Mouse (Mus musculus): Measurements from ENCODE around the gene Bhlhb9.
"Not testable (repeated sequence)": the region's sequence is repeated elsewhere in the genome, so short reads cannot be mapped to it uniquely, and the experiment has no call there.

Gene Bhlhb9

DNA sequence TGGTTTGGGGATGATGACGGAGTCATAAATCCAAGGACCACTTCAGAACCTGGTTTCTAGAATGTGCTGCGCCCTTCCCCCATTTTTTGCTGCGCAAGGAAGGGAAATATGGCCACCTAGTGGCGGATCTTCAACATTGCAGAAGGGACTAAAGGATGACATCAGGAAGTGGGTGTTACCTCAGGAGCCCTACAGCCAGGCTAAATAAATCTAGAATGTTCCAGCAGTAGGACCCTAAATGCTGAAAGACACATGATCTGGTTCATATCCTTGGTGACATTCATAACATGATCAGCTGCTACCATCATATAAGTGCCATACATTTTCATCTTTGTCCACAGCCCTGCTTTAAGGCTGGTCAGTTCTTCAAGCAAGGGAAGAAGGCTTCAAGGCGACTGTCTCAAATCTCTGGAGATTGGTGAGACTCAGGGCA, at the start of gene Bhlhb9:
TSS of gene Bhlhb9 (plus strand) at position 383 of the 433 bp plus-strand sequence.
- DNase-seq, result peak; percentile 23

DNA sequence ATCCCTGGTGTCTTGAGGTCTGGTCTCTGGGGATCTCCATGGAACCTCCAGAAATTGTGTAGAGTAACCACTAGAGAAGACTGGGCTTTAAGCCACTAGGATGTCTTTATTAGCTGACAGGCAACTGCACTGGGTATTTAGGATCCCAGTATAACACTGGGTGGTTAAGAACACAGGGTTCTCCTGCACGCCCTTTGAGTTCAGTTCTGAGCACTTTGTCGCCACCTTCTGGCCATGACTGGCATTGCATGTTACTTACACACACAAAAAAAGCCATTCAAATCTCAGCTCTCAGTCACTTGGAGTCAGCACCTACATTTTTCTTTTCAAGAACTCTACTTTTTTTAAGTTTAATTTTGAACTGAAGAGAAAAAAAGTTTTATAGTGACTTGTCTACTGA, 44.6 kb upstream of the Bhlhb9 start:
- DNase-seq, result peak; percentile 80

DNA sequence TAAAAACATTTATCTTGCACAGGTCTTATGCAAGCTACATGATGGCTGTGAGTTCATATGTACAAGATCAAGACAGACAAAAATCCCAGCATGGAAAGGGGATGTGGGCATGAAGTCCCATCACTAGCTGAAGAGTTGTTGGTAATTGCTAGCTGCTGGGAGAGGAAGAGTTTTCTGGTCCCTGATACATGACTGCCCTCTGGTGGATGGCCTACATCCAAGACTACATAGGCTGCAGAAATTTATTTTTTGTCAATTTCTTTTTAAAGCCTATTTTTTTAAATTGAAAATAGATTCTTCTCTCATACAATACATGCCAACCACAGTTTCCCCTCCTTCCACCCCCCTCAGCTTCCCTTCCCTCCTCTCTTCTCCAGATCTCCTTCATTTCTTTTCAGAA, 35.7 kb upstream of the Bhlhb9 start:
- DNase-seq, result peak; percentile 19

DNA sequence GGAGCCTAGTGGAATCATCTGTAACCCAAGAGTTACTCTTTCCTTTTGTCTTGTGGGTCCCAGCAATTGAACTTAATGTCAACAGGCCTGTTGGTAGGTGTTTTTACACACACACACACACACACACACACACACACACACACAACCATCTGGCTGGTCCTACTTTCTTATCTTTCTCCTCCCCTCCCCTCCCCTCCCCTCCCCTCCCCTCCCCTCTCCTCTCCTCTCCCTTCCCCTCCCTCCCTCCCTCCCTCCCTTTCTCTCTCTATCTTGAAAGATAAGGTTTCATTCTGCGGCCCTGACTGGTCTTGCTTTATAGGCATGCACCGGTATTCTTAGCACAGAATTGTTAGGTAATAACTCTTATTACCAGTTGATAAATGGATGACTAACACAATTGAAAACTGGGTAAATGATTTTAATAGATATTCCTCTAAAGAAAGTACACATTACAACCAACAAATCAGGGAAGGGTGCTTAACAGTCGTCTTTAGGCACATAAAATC, 29.3 kb upstream of the Bhlhb9 start:
- no peak for DNase-seq

DNA sequence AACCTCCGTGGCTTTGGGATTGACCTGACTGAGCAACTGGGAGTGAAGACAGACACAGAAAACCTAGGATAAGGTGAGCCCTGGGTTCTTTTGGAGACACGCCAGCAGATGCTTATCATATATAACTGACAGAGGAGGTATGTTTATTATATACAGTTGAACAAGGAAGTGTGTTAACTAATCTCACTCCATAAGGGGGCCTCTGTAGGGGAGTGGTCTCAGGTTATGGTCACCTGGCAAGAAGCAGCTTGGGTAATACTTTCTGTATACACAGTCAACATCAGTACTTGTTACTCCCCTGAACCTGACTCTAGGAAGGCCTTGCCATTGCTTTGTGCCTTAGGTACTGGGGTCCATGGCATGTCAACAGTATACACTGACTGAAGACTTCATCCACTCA, 28.8 kb upstream of the Bhlhb9 start:
- no peak for DNase-seq

DNA sequence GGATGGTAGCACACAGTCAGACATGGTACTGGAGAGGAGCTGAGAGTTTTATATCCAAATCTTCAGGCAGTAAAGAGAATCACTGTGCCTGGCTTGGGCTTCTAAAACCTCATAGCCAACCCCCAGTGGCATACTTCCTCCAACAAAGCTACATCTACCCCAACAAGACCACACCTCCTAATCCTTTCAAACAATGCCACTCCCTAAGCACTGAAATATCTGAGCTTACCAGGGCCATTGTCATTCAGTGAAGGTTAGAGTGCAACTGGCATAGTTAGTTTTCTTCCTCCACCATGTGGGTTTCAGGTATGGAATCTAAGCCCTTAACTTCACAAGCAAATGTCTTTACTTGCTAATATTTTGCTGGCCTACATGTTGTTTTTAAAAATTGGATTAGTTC, 5.9 kb upstream of the Bhlhb9 start:
- no peak for DNase-seq

DNA sequence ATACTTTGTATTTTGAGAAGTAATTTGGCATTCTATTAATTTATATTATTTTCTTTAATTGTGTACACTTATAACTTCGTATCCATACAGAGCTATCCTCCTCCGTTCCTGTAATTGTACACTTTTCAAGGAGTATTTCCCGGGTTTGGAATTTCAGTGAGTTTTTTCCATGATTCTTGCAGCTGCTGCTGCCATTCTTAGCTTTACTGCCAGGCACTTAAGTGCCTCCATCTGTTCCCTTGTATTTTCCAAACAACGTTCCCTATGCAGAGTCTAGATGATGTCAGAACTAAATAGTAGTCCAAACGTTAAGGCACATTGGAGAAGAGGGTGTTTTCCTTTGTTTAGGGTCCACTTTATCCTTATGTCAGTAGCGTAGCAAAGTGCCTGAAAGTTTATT, 5.1 kb upstream of the Bhlhb9 start:
- no peak for DNase-seq

DNA sequence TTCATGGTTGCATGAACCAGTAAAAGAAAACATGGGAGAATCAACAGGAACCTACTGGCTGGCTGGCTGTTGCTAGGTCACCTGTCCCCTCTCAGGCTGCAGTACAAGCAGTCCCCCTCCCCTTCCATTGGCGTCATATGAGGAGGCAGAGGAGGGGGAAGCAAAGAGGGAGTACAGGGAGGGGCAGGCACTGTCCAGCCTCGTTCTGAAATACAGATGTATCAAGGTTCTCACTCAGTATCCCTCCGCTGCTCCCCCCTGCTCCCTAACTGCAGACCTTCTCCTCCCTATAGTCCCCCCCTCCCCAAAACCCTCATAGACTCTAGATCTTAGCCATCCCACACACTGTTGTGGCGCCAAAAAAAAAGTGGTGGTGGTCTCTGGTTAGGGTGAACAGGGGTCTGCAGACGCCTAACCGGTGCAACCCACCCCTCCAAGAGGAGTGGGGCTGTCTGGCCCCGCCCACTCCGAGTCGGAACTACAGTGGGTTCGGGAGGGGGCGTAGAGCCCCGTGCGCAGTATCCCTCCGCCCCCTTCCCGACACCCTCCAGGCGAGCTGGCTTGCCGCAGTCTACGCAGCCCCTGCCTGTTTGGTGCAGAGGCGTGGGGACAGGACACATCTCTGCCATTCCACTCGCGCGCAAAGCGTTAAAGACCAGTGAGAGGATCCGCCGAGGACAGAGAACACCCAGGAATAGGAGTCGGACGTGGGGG, 1.6 kb upstream of the Bhlhb9 start:
- DNase-seq, result peak; percentile 28

DNA sequence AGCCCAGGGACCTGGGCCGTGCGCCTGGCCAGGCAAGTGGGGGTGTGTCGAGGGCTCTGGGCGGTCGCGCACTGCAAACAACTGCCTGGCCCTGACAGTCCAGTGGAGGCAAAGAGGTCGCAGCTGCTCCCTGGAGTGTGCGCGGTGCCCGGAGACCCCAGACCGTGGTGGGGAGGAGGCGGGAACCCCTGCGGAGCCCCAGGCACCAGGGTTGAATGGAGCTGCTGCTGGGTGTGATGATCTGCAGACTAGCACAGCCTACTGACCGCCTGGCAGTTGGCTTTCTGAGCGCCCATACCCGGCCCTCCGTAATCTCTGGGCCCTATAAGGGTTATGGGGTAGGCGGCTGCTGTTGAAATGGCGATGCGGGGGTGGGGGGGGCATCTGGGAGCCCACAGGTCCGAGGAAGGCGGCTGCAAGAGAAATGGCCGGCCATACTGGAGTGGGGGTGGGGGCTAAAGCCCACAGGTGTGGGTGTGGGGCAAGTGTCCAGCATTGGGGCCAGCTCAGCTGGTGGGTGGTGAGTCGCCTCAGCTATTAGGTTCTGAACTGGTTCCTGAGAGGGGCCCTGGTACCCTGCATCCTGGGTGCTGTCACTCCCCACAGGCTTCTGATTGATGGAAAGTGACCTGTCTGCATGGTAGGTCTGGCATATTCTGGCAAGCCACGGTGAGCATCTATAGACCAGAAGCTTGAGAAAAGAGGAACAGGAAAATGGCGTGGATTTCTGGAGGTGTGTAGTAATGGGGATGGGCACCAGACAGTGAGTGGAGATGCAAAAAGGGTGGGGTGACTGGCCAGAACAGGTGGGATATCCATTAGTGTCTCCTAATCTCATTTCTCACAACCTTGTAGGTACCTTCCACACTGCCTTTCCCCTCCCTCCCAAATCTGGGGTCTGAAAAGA, 836 bp upstream of the Bhlhb9 start:
- DNase-seq, result not testable (repeated sequence)

DNA sequence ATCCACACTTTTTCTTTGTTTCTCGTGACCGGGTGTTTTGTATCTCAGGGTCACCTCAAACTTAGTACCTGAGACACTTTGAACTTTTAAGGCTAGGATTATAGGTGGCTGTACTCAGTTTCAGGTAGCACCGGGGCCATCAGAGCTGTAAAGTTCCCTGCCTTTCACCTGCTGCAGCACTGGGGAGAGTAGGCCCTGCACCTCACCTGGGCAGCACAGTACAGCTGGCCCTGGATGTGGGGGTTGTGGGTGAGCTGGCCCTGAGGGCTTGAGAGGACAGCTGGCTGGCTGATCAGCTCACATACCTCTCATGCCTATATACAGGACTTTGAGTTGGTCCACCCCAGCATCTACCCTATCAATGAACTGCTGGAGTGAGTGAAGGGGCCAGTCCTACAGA, 6.8 kb downstream of the Bhlhb9 start:
- no peak for DNase-seq

DNA sequence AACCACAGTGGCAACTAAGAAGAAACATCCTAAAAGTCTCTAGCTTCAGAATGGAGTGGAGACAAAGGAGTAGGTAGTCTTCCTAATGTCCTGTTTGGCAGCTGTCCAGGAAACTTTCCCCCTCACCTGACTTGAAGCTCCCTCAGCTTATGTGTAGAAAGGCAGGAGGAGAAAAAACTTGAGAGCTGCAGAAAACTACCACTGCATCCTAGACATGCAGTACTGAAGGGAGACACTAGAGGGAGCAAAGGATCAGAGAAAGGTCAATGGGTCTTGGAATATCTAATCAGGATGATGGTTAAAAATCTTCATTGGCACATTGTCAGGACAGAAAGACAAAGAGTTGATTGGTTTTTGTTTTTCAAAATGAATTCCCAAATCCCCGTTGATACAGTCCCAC, 8.4 kb downstream of the Bhlhb9 start:
- DNase-seq, result no peak

DNA sequence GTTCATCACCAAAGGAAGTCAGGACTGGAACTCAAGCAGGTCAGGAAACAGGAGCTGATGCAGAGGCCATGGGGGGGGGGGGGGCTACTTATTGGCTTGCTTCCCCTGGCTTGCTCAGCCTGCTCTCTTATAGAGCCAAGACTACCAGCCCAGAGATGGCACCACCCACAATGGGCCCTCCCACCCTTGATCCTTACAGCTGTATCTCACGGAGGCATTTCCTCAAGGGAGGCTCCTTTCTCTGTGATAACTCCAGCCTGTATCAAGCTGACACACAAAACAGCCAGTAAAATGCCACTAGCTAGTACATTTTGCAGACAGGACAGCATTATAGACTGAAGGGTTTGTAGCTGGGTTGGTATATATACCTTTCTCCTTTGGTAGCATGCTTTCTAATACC, 38.5 kb downstream of the Bhlhb9 start:
- not testable (repeated sequence) for DNase-seq

DNA sequence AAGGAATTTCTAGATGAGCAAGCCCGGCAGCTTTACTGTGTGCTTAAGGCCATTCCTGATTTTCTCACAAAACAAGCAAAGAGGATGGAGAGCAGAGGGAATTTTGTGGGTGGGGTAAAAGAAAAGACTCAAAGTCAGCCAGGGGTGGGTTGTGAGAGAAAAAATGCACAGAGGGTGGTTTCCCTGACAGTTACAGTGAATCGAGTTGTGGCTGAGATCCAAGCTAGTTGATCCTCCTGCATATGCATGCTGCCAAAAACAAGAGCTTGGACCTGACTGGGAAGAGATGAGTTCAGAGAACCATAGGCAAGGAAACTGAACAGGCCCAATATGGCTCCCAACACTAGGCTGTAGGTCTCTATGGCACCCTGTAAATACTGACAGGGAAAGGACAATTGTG, 40.5 kb downstream of the Bhlhb9 start:
- DNase-seq, result no peak

DNA sequence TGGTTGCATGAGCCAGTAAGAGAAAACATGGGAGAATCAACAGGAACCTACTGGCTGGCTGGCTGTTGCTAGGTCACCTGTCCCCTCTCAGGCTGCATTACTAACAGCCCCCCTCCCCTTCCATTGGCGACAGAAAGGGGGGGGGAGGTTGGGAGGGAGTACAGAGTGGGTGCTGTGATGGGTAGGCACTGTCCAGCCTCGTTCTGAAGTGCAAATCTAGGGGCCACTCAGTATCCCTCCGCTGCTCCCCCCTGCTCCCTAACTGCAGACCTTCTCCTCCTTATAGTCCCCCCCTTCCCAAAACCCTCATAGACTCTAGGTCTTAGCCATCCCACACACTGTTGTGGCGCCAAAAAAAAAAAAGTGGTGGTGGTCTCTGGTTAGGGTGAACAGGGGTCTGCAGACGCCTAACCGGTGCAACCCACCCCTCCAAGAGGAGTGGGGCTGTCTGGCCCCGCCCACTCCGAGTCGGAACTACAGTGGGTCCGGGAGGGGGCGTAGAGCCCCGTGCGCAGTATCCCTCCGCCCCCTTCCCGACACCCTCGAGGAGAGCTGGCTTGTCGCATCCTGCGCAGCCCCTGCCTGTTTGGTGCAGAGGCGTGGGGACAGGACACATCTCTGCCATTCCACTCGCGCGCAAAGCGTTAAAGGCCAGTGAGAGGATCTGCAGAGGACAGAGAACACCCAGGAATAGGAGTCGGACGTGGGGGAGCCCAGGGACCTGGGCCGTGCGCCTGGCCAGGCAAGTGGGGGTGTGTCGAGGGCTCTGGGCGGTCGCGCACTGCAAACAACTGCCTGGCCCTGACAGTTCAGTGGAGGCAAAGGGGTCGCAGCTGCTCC, 41.3 kb downstream of the Bhlhb9 start, which contains the start of gene Gprasp2:
TSS of gene Gprasp2 (plus strand) at position 514 of the 840 bp plus-strand sequence.
- DNase-seq, result peak; percentile 8

DNA sequence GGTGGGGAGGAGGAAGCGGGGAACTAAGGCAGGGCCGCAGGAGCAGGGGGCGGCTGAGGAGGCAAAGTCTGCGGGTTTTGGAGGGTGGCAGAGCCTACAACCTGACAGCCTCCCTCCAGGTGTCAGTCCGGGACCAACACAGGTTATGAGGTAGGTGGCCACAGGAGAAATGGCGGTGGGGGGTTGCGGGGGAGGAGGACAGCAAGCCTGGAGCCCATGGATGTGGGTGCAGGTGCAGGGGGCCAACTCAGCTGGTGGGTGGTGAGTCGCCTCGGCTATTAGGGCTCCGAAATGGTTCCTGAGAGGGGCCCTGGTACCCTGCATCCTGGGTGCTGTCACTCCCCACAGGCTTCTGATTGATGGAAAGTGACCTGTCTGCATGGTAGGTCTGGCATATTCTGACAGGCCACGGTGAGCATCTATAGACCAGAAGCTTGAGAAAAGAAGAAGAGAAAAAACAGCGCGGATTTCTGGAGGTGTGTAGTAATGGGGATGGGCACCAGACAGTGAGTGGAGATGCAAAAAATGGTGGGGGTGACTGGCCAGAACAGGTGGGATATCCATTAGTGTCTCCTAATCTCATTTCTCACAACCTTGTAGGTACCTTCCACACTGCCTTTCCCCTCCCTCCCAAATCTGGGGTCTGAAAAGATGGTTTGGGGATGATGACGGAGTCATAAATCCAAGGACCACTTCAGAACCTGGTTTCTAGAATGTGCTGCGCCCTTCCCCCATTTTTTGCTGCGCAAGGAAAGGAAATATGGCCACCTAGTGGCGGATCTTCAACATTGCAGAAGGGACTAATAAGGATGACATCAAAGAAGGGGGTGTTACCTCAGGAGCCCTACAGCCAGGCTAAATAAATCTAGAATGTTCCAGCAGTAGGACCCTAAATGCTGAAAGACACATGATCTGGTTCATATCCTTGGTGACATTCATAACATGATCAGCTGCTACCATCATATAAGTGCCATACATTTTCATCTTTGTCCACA, 42.3 kb downstream of the Bhlhb9 start:
- not testable (repeated sequence) for DNase-seq

DNA sequence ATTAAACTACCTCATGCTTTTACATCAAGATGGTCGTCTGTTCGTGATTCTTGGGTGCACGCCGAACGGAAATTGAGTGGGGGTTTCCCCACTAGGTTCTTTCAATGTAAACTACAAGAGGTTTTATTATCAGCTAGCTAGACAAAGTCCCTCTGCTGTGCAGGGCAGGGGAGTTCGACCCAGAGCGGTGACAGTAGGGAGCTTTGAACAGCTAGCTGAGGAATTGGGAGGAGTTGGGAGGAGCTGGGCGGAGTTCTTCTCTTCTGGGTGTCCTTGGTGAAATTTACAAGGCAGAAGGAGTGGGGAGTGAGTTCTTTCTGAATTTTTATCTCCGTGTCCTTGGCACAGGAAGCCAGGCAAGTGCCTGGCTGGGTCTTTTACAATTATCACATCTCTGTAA, 69.4 kb downstream of the Bhlhb9 start:
- not testable (repeated sequence) for DNase-seq

DNA sequence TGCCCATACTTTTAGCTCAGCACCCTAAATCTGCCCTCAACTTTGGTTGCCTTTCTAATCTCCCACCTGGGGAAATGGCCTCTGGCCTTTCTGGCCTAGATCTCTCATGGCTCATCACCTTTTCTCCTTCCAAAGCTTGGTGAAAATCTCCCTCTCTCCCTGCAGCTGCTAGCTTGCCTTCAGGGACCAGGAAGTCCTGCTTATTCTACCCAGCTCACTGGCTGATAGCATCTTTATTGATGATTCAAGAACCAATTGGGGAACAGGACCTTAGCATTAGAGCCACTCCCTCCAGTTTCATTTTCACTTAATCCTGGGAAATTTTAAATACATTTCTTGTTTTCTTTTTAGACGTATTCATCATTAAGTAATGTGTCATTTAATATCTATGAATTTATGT, 79.3 kb downstream of the Bhlhb9 start:
- no peak for DNase-seq

DNA sequence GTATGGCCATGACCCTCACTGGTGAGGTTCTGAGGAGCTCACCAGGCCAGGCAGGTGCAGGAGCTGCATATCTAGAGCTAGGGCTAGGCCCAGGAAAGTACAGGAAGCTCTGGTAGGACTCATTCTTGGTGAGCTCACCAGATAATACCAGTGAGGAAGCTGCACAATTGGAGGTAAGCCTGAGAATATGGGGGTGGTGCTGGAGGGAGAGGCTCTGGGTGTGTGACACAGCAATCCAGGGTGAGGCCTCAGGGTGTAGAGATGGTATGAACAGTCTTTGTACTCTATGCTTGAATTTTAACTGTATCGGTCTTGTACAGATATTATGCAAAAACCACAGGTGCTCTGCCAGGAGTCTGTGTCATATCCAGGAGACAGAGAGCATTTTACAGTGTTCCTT, 82.2 kb downstream of the Bhlhb9 start:
- no peak for DNase-seq

DNA sequence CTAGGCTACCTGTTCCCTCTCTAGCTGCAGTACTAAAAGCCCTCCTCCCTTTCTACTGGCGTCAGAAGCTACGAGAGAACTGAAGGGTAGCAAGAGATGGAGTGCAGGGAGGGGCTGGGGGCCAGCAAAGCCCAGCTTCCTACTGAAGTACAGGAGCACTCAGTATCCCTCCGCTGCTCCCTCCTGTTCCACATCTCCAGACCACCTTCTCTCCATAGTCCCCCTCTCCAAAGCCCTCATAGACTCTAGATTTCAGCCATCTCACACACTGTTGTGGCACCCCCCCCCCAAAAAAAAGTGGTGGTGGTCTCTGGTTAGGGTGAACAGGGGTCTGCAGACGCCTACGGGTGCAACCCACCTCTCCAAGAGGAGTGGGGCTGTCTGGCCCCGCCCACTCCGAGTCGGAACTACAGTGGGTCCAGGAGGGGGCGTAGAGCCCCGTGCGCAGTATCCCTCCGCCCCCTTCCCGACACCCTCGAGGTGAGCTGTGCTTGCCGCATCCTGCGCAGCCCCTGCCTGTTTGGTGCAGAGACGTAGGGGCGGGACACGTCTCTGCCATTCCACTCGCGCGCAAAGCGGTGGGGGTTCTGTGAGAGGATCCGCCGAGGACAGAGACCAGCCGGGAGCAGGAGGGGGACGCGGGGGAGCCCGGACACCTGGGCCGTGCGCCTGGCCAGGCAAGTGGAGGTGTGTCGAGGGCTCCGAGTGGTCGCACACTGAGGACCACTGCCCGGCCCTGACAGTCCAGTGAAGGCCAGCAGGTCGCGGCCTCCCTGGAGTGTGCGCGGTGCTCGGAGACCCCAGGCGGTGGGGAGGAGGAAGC, 88.2 kb downstream of the Bhlhb9 start:
- DNase-seq, result peak; percentile 49

DNA sequence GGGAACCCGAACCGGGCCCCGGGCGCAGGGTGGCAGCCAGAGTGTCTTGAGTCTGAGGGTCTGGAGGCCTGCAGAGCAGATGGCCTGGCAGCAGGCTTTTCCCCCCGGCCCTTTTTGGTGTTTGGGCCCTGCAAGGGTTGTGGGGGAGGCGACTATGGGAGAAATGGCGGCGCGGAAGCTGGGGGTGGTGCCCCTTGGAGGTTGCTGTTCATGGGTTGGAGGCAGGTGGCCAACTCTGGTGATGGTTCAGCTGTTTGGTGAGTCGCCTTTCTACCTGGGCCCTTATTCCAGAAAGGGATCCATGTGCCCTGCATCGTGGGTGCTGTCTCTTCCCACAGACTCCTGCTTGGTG, 88.8 kb downstream of the Bhlhb9 start:
- no peak for DNase-seq

DNA sequence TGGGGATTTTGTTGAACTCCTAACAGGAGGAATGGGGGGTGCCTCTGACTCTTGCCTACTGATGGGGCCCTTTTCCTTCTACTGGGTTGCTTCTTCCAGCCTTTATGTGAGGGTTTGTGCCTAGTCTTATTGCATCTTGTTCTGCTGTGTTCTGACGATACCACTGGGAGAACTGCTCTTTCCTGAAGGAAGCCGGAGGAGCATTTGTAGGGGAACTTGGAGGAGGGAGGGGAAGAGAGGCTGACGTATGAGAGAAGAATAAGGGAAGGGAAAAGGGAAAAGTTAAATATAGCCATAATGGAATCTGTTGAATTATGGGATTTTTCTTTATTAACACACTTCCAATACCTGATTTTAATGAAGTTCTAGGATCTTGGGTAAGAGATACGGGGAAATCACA, 119.2 kb downstream of the Bhlhb9 start:
- no peak for DNase-seq

All from kidney, adult 18-20 months (tissue).